Mouse (Mus musculus): ENCODE measurements around the gene Cped1.

DNA sequence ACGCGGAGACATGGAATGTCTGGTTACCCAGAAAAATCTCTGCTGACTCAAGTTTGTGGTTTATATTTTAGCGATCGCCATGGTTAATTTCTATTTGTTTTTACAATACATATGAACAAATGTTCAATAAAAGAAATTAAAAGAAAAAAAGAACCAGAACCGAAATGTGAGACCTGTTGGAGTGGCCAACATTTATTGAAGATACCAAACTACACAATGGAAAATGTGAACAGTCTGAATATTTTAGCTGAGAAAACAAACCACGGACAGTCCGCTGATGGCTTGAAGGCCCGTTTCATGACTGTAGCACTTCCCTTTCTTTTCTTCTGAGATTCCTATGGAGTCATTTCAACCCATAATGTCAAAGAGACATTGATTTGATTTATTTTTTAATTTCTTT lies 201.3 kb downstream of the Cped1 start:
- TF ChIP-seq USF1 (IDR thresholded peaks at IDR 0.05; ENCODE audit: low read depth) = no peak
- no peak for TF ChIP-seq MAX (IDR thresholded peaks at IDR 0.05; ENCODE audit: low read depth)
- no peak for TF ChIP-seq POLR2A (IDR thresholded peaks at IDR 0.05; ENCODE audit: insufficient read length, low read depth)
- no peak for TF ChIP-seq MYOG (IDR thresholded peaks at IDR 0.05; ENCODE audit: control insufficient read depth in 1 of 3, insufficient read depth in 1 of 3, insufficient read length in 2 of 3, low read depth in 2 of 3)
- no peak for TF ChIP-seq E2F4 (IDR thresholded peaks at IDR 0.05; ENCODE audit: insufficient read depth)
- no peak for TF ChIP-seq REST (IDR thresholded peaks at IDR 0.05; ENCODE audit: insufficient read depth, insufficient read length)
- no peak for TF ChIP-seq TCF12 (IDR thresholded peaks at IDR 0.05; ENCODE audit: insufficient read depth, poor library complexity, severe bottlenecking)
- TF ChIP-seq MYOD1 (IDR thresholded peaks at IDR 0.05; ENCODE audit: control insufficient read depth in 1 of 3, insufficient read length in 2 of 3, low read depth in 2 of 3) = no peak
- TF ChIP-seq POLR2AphosphoS2 (IDR thresholded peaks at IDR 0.05; ENCODE audit: insufficient read length, low read depth) = no peak
- TF ChIP-seq CEBPB (IDR thresholded peaks at IDR 0.05; ENCODE audit: insufficient read depth, poor library complexity, severe bottlenecking) = no peak
- no peak for TF ChIP-seq SRF (IDR thresholded peaks at IDR 0.05; ENCODE audit: control insufficient read depth, insufficient read length, low read depth)
- no peak for TF ChIP-seq TCF3 (IDR thresholded peaks at IDR 0.05; ENCODE audit: insufficient read length, low read depth)
